Mouse (Mus musculus) induced T-regulatory cell, adult 2 months (primary cell): ENCODE results near the gene Cluh.

Experiments
- DNase-seq: peaks from one replicate; pipeline ENCODE4 v3.0.0-alpha.2; 2012; ENCODE audit warnings: low read depth

The Cluh gene

DNA sequence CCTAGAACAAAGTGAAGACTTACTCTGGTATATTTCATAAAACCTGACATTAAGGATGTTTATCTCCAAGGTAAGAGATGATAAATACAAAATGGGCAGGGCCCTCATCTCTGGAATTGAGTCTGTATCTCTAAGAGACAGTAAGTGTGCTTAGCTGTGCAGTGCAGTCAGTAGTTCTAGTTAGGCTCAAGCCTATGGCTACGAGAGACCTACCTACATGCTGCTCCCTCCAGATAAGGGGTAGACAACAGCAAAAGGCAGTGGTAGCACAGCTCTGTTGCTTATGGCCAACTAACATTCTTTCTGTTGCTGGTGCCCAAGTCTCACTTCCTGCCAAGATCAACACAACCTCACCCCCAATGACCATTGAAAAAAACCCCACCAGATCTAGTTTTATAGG lies 24.3 kb downstream of the Cluh start:
- no peak for DNase-seq

DNA sequence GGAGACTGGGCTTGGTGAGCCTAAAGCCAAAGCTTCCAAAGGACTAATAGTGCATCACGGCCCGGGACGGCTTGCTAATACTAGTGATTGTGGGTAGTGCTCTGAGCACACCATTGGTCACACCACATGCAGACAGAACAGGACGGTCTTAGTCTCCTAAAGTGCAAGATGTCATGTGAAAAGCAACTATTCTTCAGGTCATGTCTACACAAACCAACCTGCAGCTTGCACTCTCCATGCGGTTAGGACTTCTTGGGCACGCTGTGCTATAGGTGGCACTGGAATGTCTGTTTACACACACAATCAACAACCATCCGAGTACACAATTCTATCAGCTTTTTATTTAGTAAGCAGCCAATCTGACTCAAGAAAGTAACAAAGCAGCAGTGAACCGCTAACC lies 25.4 kb downstream of the Cluh start:
- no peak for DNase-seq

DNA sequence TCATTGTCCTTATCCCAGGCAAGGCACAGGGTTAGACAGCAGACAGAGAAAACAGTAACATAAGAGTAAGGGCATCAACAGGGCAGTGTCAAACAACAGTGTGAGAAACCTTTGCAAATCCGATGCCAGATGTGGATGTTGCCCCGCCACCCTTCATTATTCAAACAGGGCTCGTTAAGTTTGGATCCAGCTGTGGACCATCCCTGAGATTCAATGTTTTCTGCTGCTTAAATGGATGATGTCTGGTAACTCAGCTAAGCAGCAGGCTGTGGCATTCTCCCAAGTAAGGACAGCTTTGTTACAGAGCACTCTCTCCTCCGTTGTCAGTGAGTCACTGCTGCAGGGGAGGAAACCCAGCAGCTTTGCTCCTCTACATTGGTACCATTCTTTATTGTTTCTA lies 25.9 kb downstream of the Cluh start:
- DNase-seq, result no peak

DNA sequence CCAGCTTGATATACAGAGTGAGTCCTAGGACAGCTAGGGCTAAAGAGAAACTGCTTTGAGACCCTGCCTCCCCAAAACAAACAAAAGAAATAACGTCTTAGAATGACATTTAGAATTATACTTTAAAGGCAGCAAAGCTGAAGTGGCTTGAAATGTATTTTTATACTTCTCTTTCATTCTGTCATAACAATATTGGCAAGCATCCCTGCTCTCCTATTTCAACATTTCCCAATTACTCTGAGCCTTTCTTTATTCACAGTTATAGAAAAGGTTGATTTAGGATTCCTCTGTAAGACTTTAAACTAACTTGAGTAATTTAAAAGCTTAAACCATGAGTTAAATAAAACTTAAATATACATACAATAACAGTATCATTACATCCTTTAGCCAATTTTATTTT lies 42.9 kb downstream of the Cluh start:
- no peak for DNase-seq

DNA sequence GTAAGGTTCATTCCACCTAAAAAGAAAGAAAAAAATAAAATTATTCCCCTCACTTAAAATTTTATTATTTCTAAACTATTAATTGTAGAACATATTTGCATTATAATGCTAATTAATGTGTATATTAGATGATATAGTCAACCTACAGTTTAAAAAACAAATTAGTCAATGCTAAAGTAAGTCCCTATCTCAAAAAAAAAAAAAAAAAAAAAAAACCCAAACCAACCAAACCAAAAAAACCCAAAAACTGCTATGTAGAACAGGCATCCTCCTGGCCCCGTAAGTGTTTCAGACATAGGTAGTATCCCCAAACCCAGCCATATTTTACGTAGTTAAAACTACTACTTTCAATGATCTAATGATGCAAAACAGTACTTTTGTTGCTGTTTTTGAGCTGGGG lies 50.2 kb downstream of the Cluh start:
- DNase-seq, result no peak

DNA sequence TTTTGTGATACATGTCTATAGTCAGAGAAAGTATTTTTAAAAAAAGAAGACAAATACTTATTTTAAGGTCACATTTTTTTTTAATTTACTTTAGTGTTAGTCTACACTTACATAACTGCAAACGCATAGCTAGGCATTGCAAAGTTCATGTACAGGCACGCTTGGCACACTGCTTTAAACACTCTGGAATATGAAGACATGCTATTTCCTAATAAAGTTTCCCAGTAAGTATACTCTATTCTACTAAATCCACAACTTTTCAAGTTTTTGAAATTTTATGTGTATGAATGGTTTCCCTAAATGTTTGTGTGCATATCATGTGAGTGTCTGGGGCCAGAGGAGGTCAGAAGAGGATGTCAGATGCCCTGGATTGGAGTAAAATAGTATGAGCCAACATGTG lies 54.8 kb downstream of the Cluh start:
- no peak for DNase-seq

DNA sequence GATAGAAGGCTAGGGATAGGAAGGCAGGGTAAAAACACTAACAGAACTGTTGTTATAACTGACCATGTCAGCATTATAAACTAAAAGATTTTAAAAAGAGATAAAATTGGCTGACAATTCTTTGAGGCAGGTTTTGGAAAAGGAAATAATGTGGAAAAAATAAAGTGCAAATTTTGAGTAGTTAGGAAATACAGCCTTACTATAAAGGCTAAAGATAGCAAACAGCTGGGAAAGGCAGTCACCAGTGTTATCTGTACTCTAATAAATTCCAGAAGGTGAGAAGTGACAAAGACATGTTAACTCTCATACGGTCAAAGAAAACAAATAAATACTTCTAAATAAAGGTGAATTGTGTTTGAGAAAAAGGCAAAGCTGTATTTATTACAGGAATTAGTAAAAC lies 59.5 kb downstream of the Cluh start:
- no peak for DNase-seq

DNA sequence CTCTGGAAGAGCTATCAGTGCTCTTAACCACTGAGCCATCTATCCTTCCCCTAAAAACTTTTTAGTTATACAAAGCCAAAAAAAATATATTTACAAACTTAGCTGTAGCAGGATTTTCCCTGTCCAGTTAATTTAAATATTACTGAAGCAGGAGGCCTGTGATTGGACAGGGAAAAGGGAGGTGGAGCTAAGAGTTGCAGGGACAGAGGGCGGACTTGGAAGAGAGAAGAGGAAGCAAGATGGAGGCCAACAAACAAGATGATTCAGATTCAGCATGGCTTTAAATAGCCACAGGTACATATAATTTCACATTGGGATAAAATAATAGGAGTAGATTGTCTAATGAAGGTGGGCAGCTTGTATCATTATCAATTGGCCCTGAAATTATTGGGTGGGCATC lies 61.4 kb downstream of the Cluh start:
- DNase-seq, result no peak

DNA sequence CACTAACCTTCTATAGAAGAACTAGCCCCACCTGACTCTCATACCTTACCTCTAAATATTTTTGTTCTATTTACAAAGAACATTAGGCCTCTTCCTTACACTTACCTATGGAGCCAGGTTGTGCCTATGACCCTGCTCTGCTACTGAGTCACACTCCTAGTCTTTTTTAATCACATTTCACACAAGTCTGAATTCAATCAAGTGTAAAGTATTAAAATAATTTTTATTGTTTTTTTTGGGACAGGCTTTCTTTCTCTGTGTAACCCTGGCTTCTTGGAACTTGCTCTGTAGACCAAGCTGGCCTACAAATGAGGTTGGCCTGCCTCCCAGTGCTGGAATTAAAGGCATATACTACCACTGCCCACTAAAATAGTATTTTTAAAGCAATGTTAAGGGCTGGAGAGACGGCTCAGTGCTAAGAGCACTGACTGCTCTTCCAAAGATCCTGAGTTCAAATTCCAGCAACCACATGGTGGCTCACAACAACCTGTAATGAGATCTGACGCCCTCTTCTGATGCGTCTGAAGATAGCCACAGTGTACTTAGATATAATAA lies 66.8 kb downstream of the Cluh start:
- DNase-seq, result no peak
